ENCODE assay signal across 21 mouse cellular contexts in genomic region chr8:12565488-12565887, GRCm38 (mm10). TPM values are rescaled to one million over a fixed set of nuclear protein-coding genes. Genes with fewer than 3 reads are reported as not detected.
"Had no signal": no experiment of that assay in that cellular context is flagged by ENCODE, and none has a peak within 500 bp of the region (broad histone marks: within the 10 kb centered on the region; RNA-seq: fewer than 3 reads in every experiment).

No protein-coding gene starts in this region.

- H3K4me1 ChIP-seq: limb, embryonic 10.5 days; liver, embryonic 15.5 days; neural tube, embryonic 13.5 days had no signal

- H3K9ac ChIP-seq: liver, embryonic 15.5 days; neural tube, embryonic 13.5 days had no signal

- ATAC-seq: lung, postnatal 0 days had no signal

- DNase-seq: kidney, adult 11 months; kidney, postnatal 14 days; lung, adult 2 months; lung, postnatal 36 days; right cerebral cortex, postnatal 25 days; thymus, postnatal 36 days had no signal

- H3K9me3 ChIP-seq: limb, embryonic 10.5 days; liver, embryonic 15.5 days; neural tube, embryonic 13.5 days had no signal

- H3K4me3 ChIP-seq: limb, embryonic 10.5 days; liver, embryonic 15.5 days; neural tube, embryonic 13.5 days had no signal

- H3K4me2 ChIP-seq: liver, embryonic 11.5 days; liver, embryonic 15.5 days; neural tube, embryonic 13.5 days had no signal

- H3K36me3 ChIP-seq: limb, embryonic 10.5 days; liver, embryonic 15.5 days; neural tube, embryonic 13.5 days had no signal

- H3K27ac ChIP-seq: limb, embryonic 10.5 days; liver, embryonic 15.5 days; neural tube, embryonic 13.5 days had no signal

RNA-seq across cellular contexts. Expression of gene Spaca7, which starts 7.3 kb away (rescaled TPM):
- total RNA-seq: layer of hippocampus, adult 8-10 months; layer of hippocampus, postnatal 14 days; left cerebral cortex, adult 18-20 months; left cerebral cortex, postnatal 14 days; megakaryocyte progenitor cell, adult 5-6 weeks had no signal
- polyA plus RNA-seq: large intestine, adult 2 months; limb, embryonic 10.5 days; limb, embryonic 14.5 days; liver, embryonic 11.5 days; liver, embryonic 15.5 days; lung, adult 2 months; lung, postnatal 0 days; neural tube, embryonic 13.5 days; small intestine, adult 2 months; stomach, embryonic 16.5 days; thymus, postnatal 0 days had no signal
